Mouse (Mus musculus): ENCODE results near the gene Ppp2r5c. TPM values are rescaled to one million over a fixed set of nuclear protein-coding genes. Genes with fewer than 3 reads are reported as not detected.
A peak's percentile ranks its signal among the peaks of the same experiment; 100 is the strongest.

The Ppp2r5c gene
- total and polyA plus RNA-seq, 3 experiments = 72.0 to 100.0 (median 93.9) TPM

GRCm38 (mm10) chr12:110591260-110591883, 144.5 kb downstream of the Ppp2r5c start (continued):
- TF ChIP-seq POLR2AphosphoS2 (IDR thresholded peaks at IDR 0.05; ENCODE audit: low read length) (peak; percentile 51; the same call in 1 of the 2 replicates), KAT2A (conservative IDR thresholded peaks at IDR 0.05; ENCODE audit: low read depth, low read length) (peak; percentile 93), POLR2A (IDR thresholded peaks at IDR 0.05; ENCODE audit: control insufficient read depth in 1 of 2, insufficient read depth in 1 of 2, low read depth in 1 of 2, low read length in 2 of 2, poor library complexity in 1 of 2) (peak; percentile 82 to 94), MAX (IDR thresholded peaks at IDR 0.05; ENCODE audit: low read length) (peak; percentile 99), BHLHE40 (IDR thresholded peaks at IDR 0.05; ENCODE audit: borderline replicate concordance, low read depth, low read length) (peak; percentile 87), USF2 (IDR thresholded peaks at IDR 0.05; ENCODE audit: borderline replicate concordance in 1 of 2, insufficient read depth in 1 of 2, low read depth in 1 of 2, low read length in 2 of 2) (peak; percentile 99 to 100), MXI1 (IDR thresholded peaks at IDR 0.05; ENCODE audit: low read depth, low read length) (peak; percentile 98), RAD21 (IDR thresholded peaks at IDR 0.05; ENCODE audit: low read depth, low read length) (no peak), ELF1 (IDR thresholded peaks at IDR 0.05; ENCODE audit: low read depth, low read length) (peak; percentile 86), EP300 (IDR thresholded peaks at IDR 0.05; ENCODE audit: low read depth in 1 of 2, low read length in 2 of 2) (no peak)

- Histone ChIP-seq H3K27me3 (ENCODE audit: control insufficient read depth in 1 of 2, insufficient read depth in 2 of 2, low read length in 2 of 2) (no peaks in the 10 kb centered on the region), H3K9ac (ENCODE audit: control insufficient read depth, low read depth, low read length, poor library complexity, severe bottlenecking) (peak overlapping the region; percentile 15; the same call in 1 of the 2 replicates), H3K4me3 (ENCODE audit: control insufficient read depth in 1 of 2, insufficient read depth in 1 of 2, low read depth in 2 of 2, low read length in 2 of 2) (no peak overlapping the region), H3K79me2 (ENCODE audit: control insufficient read depth, insufficient read depth, low read length, poor library complexity) (peaks cover 20% of the 10 kb centered on the region), H3K36me3 (ENCODE audit: control insufficient read depth in 1 of 2, insufficient read depth in 2 of 2, low read length in 2 of 2) (peaks cover 0 to 19% of the 10 kb centered on the region in 2 experiments; a peak in 2 of 4 replicates), H3K4me1 (ENCODE audit: control insufficient read depth in 1 of 2, insufficient read depth in 2 of 2, low read length in 2 of 2) (peaks cover 11 to 24% of the 10 kb centered on the region in 2 experiments), H3K9me3 (replicated peaks; ENCODE audit: insufficient read depth, low read length) (no peaks in the 10 kb centered on the region), H3K27ac (ENCODE audit: control insufficient read depth, low read depth, low read length) (no peak overlapping the region)
- TF ChIP-seq TCF12 (IDR thresholded peaks at IDR 0.05; ENCODE audit: low read depth, low read length) = no peak
- TF ChIP-seq TAL1 (IDR thresholded peaks at IDR 0.05; ENCODE audit: low read length) = no peak
- no peak for TF ChIP-seq NELFE (IDR thresholded peaks at IDR 0.05; ENCODE audit: low read depth, low read length)
- TF ChIP-seq CTCF (IDR thresholded peaks at IDR 0.05 in 2 of 3, conservative IDR thresholded peaks at IDR 0.05 in 1 of 3; ENCODE audit: control insufficient read depth in 1 of 3, insufficient read depth in 1 of 3, low read depth in 2 of 3, low read length in 3 of 3, poor library complexity in 1 of 3, severe bottlenecking in 1 of 3) = peak; percentile 79 to 86 (median 80)
- TF ChIP-seq GATA1 (IDR thresholded peaks at IDR 0.05; ENCODE audit: low read depth, low read length) = no peak
- no peak for TF ChIP-seq ZMIZ1 (IDR thresholded peaks at IDR 0.05; ENCODE audit: low read depth, low read length)
- TF ChIP-seq RAD21 (IDR thresholded peaks at IDR 0.05; ENCODE audit: low read depth, low read length) = peak; percentile 73
- TF ChIP-seq HCFC1 (IDR thresholded peaks at IDR 0.05; ENCODE audit: low read depth, low read length) = no peak
- TF ChIP-seq RCOR1 (IDR thresholded peaks at IDR 0.05; ENCODE audit: low read depth, low read length) = no peak
- no peak for TF ChIP-seq MAX (IDR thresholded peaks at IDR 0.05; ENCODE audit: low read length)
- TF ChIP-seq CHD1 (IDR thresholded peaks at IDR 0.05; ENCODE audit: low read depth, low read length) = no peak
- no peak for TF ChIP-seq MAZ (IDR thresholded peaks at IDR 0.05; ENCODE audit: low read depth, low read length)
- no peak for TF ChIP-seq ELF1 (IDR thresholded peaks at IDR 0.05; ENCODE audit: low read depth, low read length)
- TF ChIP-seq SMC3 (IDR thresholded peaks at IDR 0.05; ENCODE audit: low read depth, low read length) = peak; percentile 89
- no peak for TF ChIP-seq GABPA (IDR thresholded peaks at IDR 0.05; ENCODE audit: low read depth, low read length)
- TF ChIP-seq CHD2 (IDR thresholded peaks at IDR 0.05; ENCODE audit: low read length) = no peak
- TF ChIP-seq NRF1 (IDR thresholded peaks at IDR 0.05; ENCODE audit: insufficient read depth, low read depth, low read length, poor library complexity, severe bottlenecking) = no peak
- no peak for TF ChIP-seq ZNF384 (IDR thresholded peaks at IDR 0.05; ENCODE audit: low read depth, low read length)
- TF ChIP-seq POLR2A (IDR thresholded peaks at IDR 0.05; ENCODE audit: control insufficient read depth in 1 of 2, insufficient read depth in 1 of 2, low read depth in 1 of 2, low read length in 2 of 2, poor library complexity in 1 of 2) = no peak
- peak; percentile 68 for TF ChIP-seq ZC3H11A (IDR thresholded peaks at IDR 0.05; ENCODE audit: low read depth, low read length)
- peak; percentile 80 for DNase-seq (ENCODE audit: low read depth, low spot score)
These were observed 151.6 kb downstream of the Ppp2r5c start for GRCm38 (mm10) chr12:110598527-110598926.

All from MEL (cell line).